ENCODE assay signal across 23 mouse cellular contexts in the genomic region with DNA sequence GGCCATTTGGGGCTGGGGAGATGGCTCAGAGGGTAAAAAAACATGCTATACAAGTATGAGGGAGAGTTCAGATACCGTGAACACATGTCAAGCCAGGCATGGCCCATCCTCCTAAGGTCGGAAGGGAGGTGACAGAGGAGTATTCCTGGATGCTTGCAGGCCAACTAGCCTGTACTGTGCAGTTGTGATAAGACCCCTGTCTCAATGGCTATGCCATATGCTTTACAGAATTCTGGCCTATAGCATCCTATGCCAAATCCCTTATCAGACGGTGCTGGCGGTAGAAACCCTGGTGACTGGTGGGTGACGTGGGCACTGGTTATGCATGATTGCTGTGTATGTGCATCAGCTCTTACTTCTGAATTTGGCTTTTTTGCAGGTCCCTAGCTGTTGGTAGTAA. TPM values are rescaled to one million over a fixed set of nuclear protein-coding genes. Genes with fewer than 3 reads are reported as not detected.
A peak's percentile ranks its signal among the peaks of the same experiment; 100 is the strongest.
DNase-seq lines count a peak whose midpoint lies in the region; ATAC-seq and TF ChIP-seq lines count a peak whose summit lies in the region.
"Had no signal": no experiment of that assay in that cellular context is flagged by ENCODE, and none has a peak within 500 bp of the region (broad histone marks: within the 10 kb centered on the region; RNA-seq: fewer than 3 reads in every experiment).

No protein-coding gene starts in this region.

- 0 out of 2 replicates have a peak, but pooled peaks have one; percentile 27 for ATAC-seq in lung, embryonic 15.5 days (ENCODE audit: borderline replicate concordance, extremely low read depth, low FRiP score, low TSS enrichment)
- peak; percentile 96 for ATAC-seq in liver, embryonic 11.5 days (replicated peaks; ENCODE audit: low FRiP score)
- ATAC-seq in liver, postnatal 0 days = peak; percentile 95
- no peak for ATAC-seq in hindbrain, embryonic 16.5 days
- ATAC-seq: CD4-positive, CD25-positive, alpha-beta regulatory T cell, adult 4 months; forebrain, embryonic 15.5 days; intestine, postnatal 0 days had no signal

- H3K9ac ChIP-seq in lung, embryonic 15.5 days = no peak overlapping the region
- no peak overlapping the region for H3K9ac ChIP-seq in liver, embryonic 11.5 days (ENCODE audit: low read depth, low read length)
- no peak overlapping the region for H3K9ac ChIP-seq in liver, postnatal 0 days (replicated peaks)
- H3K9ac ChIP-seq in hindbrain, embryonic 16.5 days (ENCODE audit: low read depth, low read length) = no peak overlapping the region
- H3K9ac ChIP-seq: embryonic facial prominence, embryonic 13.5 days; forebrain, embryonic 15.5 days; hindbrain, embryonic 15.5 days had no signal

- TF ChIP-seq POLR2A in lung, adult 2 months (IDR thresholded peaks at IDR 0.05; ENCODE audit: borderline replicate concordance, extremely low read depth, low read depth, low read length) = no peak

- peaks cover 11% of the 10 kb centered on the region; the same call in 1 of the 2 replicates for H3K36me3 ChIP-seq in lung, embryonic 15.5 days
- H3K36me3 ChIP-seq in liver, embryonic 11.5 days (ENCODE audit: control insufficient read depth, insufficient read depth, low read length) = peaks cover 21% of the 10 kb centered on the region
- H3K36me3 ChIP-seq in liver, postnatal 0 days (replicated peaks; ENCODE audit: insufficient read depth, low read length) = peaks cover 47% of the 10 kb centered on the region
- peaks cover 85% of the 10 kb centered on the region for H3K36me3 ChIP-seq in midbrain, embryonic 10.5 days
- H3K36me3 ChIP-seq in hindbrain, embryonic 16.5 days (ENCODE audit: control insufficient read depth, insufficient read depth, low read length) = peaks cover 8% of the 10 kb centered on the region

- TF ChIP-seq EP300 in liver, postnatal 0 days (IDR thresholded peaks at IDR 0.05; ENCODE audit: low read depth) = peak; percentile 89

- H3K4me3 ChIP-seq in lung, embryonic 15.5 days = no peak overlapping the region
- H3K4me3 ChIP-seq in lung, adult 2 months (replicated peaks; ENCODE audit: extremely low read depth, low read depth, low read length) = no peak overlapping the region
- no peak overlapping the region for H3K4me3 ChIP-seq in liver, embryonic 11.5 days (ENCODE audit: low read depth, low read length)
- H3K4me3 ChIP-seq in liver, postnatal 0 days (ENCODE audit: low read depth, low read length) = no peak overlapping the region
- H3K4me3 ChIP-seq in midbrain, embryonic 10.5 days = no peak overlapping the region
- no peak overlapping the region for H3K4me3 ChIP-seq in hindbrain, embryonic 16.5 days (ENCODE audit: low read length)
- H3K4me3 ChIP-seq: embryonic facial prominence, embryonic 13.5 days; forebrain, embryonic 15.5 days; hindbrain, embryonic 15.5 days; left cerebral cortex, adult 2 months had no signal

- WGBS in lung, embryonic 15.5 days = 90% methylated on average over 5 of the region's 5 CpGs
- WGBS in lung, adult 2 months = 90% methylated on average over 5 of the region's 5 CpGs
- WGBS in liver, embryonic 11.5 days = 67% methylated on average over 5 of the region's 5 CpGs
- 67% methylated on average over 5 of the region's 5 CpGs for WGBS in liver, postnatal 0 days (ENCODE audit: insufficient replicate concordance)
- WGBS in midbrain, embryonic 10.5 days = 94% methylated on average over 5 of the region's 5 CpGs
- WGBS in hindbrain, embryonic 16.5 days = 92% methylated on average over 5 of the region's 5 CpGs

- no peaks in the 10 kb centered on the region for H3K27me3 ChIP-seq in lung, embryonic 15.5 days
- H3K27me3 ChIP-seq in liver, embryonic 11.5 days (replicated peaks; ENCODE audit: control insufficient read depth, insufficient read depth, low read length) = no peaks in the 10 kb centered on the region
- no peaks in the 10 kb centered on the region for H3K27me3 ChIP-seq in liver, postnatal 0 days (ENCODE audit: insufficient read depth, low read length)
- no peaks in the 10 kb centered on the region for H3K27me3 ChIP-seq in midbrain, embryonic 10.5 days (ENCODE audit: low read depth, poor library complexity, severe bottlenecking)
- no peaks in the 10 kb centered on the region for H3K27me3 ChIP-seq in hindbrain, embryonic 16.5 days (replicated peaks; ENCODE audit: control insufficient read depth, insufficient read depth, low read length)
- H3K27me3 ChIP-seq: embryonic facial prominence, embryonic 13.5 days; forebrain, embryonic 15.5 days; hindbrain, embryonic 15.5 days had no signal

- no peak for TF ChIP-seq CTCF in lung, adult 2 months (IDR thresholded peaks at IDR 0.05; ENCODE audit: insufficient read depth, low read length)
- TF ChIP-seq CTCF in liver, postnatal 0 days (IDR thresholded peaks at IDR 0.05; ENCODE audit: low read depth) = no peak

- DNase-seq in lung, adult 2 months = no peak
- DNase-seq in c-Kit-positive CD71-positive TER-119-positive erythroid progenitor cells, embryonic 14.5 days (ENCODE audit: low spot score) = peak; percentile 49
- no peak for DNase-seq in liver, embryonic 11.5 days (ENCODE audit: low spot score)
- peak; percentile 35 for DNase-seq in liver, postnatal 0 days
- DNase-seq in midbrain, embryonic 10.5 days (ENCODE audit: low spot score) = no peak
- no peak for DNase-seq in Muller cell, postnatal 12 days (ENCODE audit: inconsistent ontology term)
- DNase-seq: adrenal gland, postnatal 36 days; cerebellum, adult 18-20 months; cerebellum, postnatal 14 days; heart, adult 11 months; kidney, postnatal 4 days; left cerebral cortex, postnatal 4 days; thymus, postnatal 25 days had no signal

- H3K27ac ChIP-seq in lung, embryonic 15.5 days = no peak overlapping the region
- 0 out of 2 replicates have a peak overlapping the region, but pooled peaks have one; percentile 51 for H3K27ac ChIP-seq in liver, embryonic 11.5 days (ENCODE audit: low read depth, low read length)
- H3K27ac ChIP-seq in liver, postnatal 0 days (ENCODE audit: low read depth) = no peak overlapping the region
- H3K27ac ChIP-seq in midbrain, embryonic 10.5 days (replicated peaks) = no peak overlapping the region
- no peak overlapping the region for H3K27ac ChIP-seq in hindbrain, embryonic 16.5 days (ENCODE audit: low read depth, low read length)
- H3K27ac ChIP-seq: embryonic facial prominence, embryonic 13.5 days; forebrain, embryonic 15.5 days; hindbrain, embryonic 15.5 days; left cerebral cortex, adult 2 months had no signal

- H3K4me2 ChIP-seq in lung, embryonic 15.5 days = no peak overlapping the region
- no peak overlapping the region for H3K4me2 ChIP-seq in liver, embryonic 11.5 days
- peak overlapping the region; percentile 1; the same call in 1 of the 2 replicates for H3K4me2 ChIP-seq in liver, postnatal 0 days (ENCODE audit: low read depth, low read length)
- H3K4me2 ChIP-seq in hindbrain, embryonic 16.5 days (ENCODE audit: low read length) = no peak overlapping the region
- H3K4me2 ChIP-seq: embryonic facial prominence, embryonic 13.5 days; forebrain, embryonic 15.5 days; heart, embryonic 11.5 days; hindbrain, embryonic 15.5 days had no signal

- H3K9me3 ChIP-seq in lung, embryonic 15.5 days = no peaks in the 10 kb centered on the region
- no peaks in the 10 kb centered on the region for H3K9me3 ChIP-seq in liver, embryonic 11.5 days (ENCODE audit: control insufficient read depth, low read length)
- no peaks in the 10 kb centered on the region for H3K9me3 ChIP-seq in liver, postnatal 0 days (ENCODE audit: low read length)
- no peaks in the 10 kb centered on the region for H3K9me3 ChIP-seq in midbrain, embryonic 10.5 days (replicated peaks)
- H3K9me3 ChIP-seq in hindbrain, embryonic 16.5 days (ENCODE audit: control insufficient read depth, low read length) = no peaks in the 10 kb centered on the region
- H3K9me3 ChIP-seq: embryonic facial prominence, embryonic 13.5 days; forebrain, embryonic 15.5 days; hindbrain, embryonic 15.5 days had no signal

- no peaks in the 10 kb centered on the region for H3K4me1 ChIP-seq in lung, embryonic 15.5 days
- no peaks in the 10 kb centered on the region for H3K4me1 ChIP-seq in lung, adult 2 months (ENCODE audit: control insufficient read depth, insufficient read depth, low read length)
- no peaks in the 10 kb centered on the region; the same call in none of the 2 replicates for H3K4me1 ChIP-seq in liver, embryonic 11.5 days (replicated peaks; ENCODE audit: control insufficient read depth, insufficient read depth, low read length)
- peaks cover 3% of the 10 kb centered on the region; the same call in 1 of the 2 replicates for H3K4me1 ChIP-seq in liver, postnatal 0 days (ENCODE audit: insufficient read depth)
- 0 out of 2 replicates have a peak, but pooled peaks cover 5% of the 10 kb centered on the region for H3K4me1 ChIP-seq in midbrain, embryonic 10.5 days
- no peaks in the 10 kb centered on the region for H3K4me1 ChIP-seq in hindbrain, embryonic 16.5 days (ENCODE audit: control insufficient read depth, insufficient read depth, low read depth, low read length)
- H3K4me1 ChIP-seq: embryonic facial prominence, embryonic 13.5 days; forebrain, embryonic 15.5 days; hindbrain, embryonic 15.5 days had no signal

RNA-seq across cellular contexts. Expression of gene Wipi2, which starts 10.3 kb away (rescaled TPM):
- 40.8 and 44.5 TPM in 2 replicates for polyA plus RNA-seq in lung, embryonic 15.5 days (2015; fragmentation: Nextera tagmentation; extraction: Ambion mirVana)
- 33.1 and 38.4 TPM in 2 replicates for polyA plus RNA-seq in lung, adult 2 months (2012; rRNA removed)
- polyA plus RNA-seq in liver, embryonic 11.5 days (2014; fragmentation: Nextera tagmentation; extraction: Ambion mirVana) = 52.7 and 56.3 TPM in 2 replicates
- polyA plus RNA-seq in liver, postnatal 0 days (2015; fragmentation: Nextera tagmentation; extraction: Ambion mirVana) = 16.7 and 18.6 TPM in 2 replicates
- polyA plus RNA-seq in midbrain, embryonic 10.5 days (2016; fragmentation: Nextera tagmentation; extraction: Ambion mirVana) = 56.2 and 60.9 TPM in 2 replicates
- 36.8 and 42.0 TPM in 2 replicates for polyA plus RNA-seq in hindbrain, embryonic 16.5 days (2015; fragmentation: Nextera tagmentation; extraction: Ambion mirVana)

RNA-seq across cellular contexts. Expression of gene Mmd2, which starts 29.2 kb away (rescaled TPM):
- polyA plus RNA-seq in lung, embryonic 15.5 days (2015; fragmentation: Nextera tagmentation; extraction: Ambion mirVana) = 0.35 and 0.59 TPM in 2 replicates
- 0.03 and 0.14 TPM in 2 replicates for polyA plus RNA-seq in lung, adult 2 months (2012; rRNA removed)
- 20.2 and 23.0 TPM in 2 replicates for polyA plus RNA-seq in liver, embryonic 11.5 days (2014; fragmentation: Nextera tagmentation; extraction: Ambion mirVana)
- 9.1 and 11.8 TPM in 2 replicates for polyA plus RNA-seq in liver, postnatal 0 days (2015; fragmentation: Nextera tagmentation; extraction: Ambion mirVana)
- polyA plus RNA-seq in midbrain, embryonic 10.5 days (2016; fragmentation: Nextera tagmentation; extraction: Ambion mirVana) = 4.8 and 7.3 TPM in 2 replicates
- 83.8 and 110 TPM in 2 replicates for polyA plus RNA-seq in hindbrain, embryonic 16.5 days (2015; fragmentation: Nextera tagmentation; extraction: Ambion mirVana)
- polyA plus RNA-seq: CD4-positive, CD25-positive, alpha-beta regulatory T cell, adult 4 months; heart, postnatal 0 days had no signal

RNA-seq across cellular contexts. Expression of gene Slc29a4, which starts 54.5 kb away (rescaled TPM):
- polyA plus RNA-seq in lung, embryonic 15.5 days (2015; fragmentation: Nextera tagmentation; extraction: Ambion mirVana) = 6.0 and 6.1 TPM in 2 replicates
- polyA plus RNA-seq in lung, adult 2 months (2012; rRNA removed) = 1.6 and 2.7 TPM in 2 replicates
- 1.3 and 1.7 TPM in 2 replicates for polyA plus RNA-seq in liver, embryonic 11.5 days (2014; fragmentation: Nextera tagmentation; extraction: Ambion mirVana)
- 0.07 and 0.16 TPM in 2 replicates for polyA plus RNA-seq in liver, postnatal 0 days (2015; fragmentation: Nextera tagmentation; extraction: Ambion mirVana)
- 22.8 and 32.6 TPM in 2 replicates for polyA plus RNA-seq in midbrain, embryonic 10.5 days (2016; fragmentation: Nextera tagmentation; extraction: Ambion mirVana)
- polyA plus RNA-seq in hindbrain, embryonic 16.5 days (2015; fragmentation: Nextera tagmentation; extraction: Ambion mirVana) = 87.4 and 98.0 TPM in 2 replicates

Comparison
In these comparisons a context has a peak if more than half of its experiments do, and no peak if none do; other contexts are left out.
1. DNase-seq: peak in c-Kit-positive CD71-positive TER-119-positive erythroid progenitor cells, embryonic 14.5 days (single experiment) and liver, postnatal 0 days (single experiment); none in lung, adult 2 months (single experiment), liver, embryonic 11.5 days (single experiment), midbrain, embryonic 10.5 days (single experiment) and Muller cell, postnatal 12 days (single experiment).